Mouse (Mus musculus): ENCODE measurements around the gene Usp48.
A peak's percentile ranks its signal among the peaks of the same experiment; 100 is the strongest.

Gene Usp48

DNA sequence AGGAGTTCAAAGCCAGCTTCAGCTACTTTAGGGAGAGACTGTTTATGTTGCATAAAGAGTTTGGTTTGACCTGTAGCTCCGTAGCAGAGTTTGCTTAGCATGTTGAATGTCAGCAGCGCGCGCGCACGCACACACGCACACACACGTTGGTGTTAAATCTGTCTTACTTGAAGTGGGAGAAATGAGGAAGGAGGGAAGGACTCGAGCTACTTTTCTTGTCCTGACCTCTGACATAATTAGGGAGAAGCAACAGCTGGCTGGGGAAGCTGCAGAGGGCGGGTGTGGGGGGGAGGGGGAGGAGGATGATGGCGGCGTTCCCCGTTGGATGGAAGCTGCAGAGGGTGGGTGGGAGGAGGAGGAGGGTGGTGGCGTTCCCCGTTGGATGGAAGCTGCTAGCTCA lies 16.7 kb downstream of the Usp48 start:
- DNase-seq: no peak

DNA sequence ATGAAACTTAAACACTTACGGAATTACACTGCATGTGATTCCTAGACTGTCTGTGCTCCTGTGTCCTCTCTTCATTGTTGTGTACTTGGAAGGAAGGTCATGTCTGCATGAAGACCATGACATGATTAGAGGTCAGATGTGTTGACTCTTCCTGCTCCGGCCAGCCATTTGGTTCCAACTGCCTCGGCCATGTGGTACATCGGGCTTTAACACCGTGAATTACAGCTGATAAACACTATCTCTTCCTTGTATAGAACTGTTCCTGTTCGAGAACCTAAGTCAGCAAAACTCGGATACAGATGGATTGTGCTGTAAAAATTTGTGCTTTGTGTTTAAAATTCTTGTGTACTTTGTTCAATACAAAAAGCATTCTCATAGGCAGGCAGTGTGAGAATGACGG lies 29.3 kb downstream of the Usp48 start:
- DNase-seq: no peak

DNA sequence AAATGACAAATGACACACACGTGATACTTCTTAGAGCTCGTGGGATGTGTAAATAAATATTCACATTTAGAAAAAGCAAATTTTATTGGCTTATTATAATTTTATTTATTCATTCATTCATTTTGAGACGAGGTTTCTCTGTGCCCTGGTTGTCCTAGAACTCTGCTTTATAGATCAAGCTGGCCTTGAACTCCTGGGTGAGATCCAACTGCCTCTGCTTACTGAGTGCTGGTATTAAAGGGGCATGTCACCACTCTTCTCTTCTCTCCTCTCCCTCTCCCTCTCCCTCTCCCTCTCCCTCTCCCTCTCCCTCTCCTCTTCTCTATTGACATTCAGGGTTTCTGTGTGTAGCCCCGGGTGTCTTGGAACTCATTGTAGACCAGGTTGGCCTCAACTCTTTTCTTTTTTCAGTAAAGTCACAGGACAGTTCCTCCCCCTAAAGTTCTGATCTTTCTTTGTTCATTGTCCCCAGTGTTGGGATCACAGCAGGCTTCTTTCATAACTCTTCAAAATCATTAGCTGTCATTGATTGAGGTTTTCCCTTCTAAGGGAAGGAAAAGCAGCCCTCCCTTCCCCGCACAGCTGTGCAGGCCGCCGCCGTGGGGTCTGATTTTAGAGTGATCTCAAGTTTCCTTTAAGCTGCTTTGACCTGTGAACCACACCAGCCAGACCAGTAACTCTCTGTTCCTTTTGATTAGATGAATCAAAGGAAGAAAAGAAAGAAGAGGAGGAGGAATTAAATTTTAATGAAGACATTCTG lies 34.1 kb downstream of the Usp48 start:
- DNase-seq: no peak

DNA sequence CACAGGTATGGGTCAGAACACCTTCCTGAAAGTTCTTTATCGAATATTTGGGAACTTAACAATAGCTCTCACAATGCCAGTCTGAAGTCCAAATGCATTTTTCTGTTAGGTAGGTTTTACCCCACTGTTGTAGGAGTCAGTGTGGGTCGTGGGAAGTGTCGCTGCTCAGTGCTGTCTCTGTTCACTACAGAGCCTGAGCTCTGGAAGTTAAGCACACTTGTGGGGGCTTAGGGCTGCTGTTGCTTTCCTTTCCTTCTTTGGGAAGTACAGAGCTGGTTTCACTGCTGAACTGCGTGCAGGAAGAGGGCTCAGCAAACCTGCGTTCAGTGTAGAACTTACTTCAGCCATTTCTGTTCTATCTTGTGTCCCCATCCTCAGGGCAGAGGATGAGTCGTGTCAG lies 34.8 kb downstream of the Usp48 start:
- DNase-seq: no peak

DNA sequence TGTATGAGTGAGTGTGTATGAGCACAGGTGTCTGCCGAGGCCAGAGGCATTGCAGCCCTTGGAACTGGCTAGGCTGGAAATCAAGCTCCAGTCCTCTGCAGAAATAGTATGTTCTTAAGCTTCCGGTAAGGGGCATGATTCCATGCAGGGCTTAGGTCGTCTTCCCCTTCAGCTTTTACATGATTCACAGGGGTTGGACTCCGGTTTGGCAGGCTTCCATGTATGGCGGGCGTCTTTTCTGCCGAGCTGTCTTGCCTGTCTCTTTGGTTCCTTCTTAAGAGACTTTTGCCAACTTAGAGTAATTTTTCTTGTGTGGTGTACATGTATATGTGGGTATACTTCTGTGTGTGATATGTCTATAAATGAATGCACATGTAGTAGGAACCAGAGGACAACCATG lies 35.8 kb downstream of the Usp48 start:
- DNase-seq: peak; percentile 16

DNA sequence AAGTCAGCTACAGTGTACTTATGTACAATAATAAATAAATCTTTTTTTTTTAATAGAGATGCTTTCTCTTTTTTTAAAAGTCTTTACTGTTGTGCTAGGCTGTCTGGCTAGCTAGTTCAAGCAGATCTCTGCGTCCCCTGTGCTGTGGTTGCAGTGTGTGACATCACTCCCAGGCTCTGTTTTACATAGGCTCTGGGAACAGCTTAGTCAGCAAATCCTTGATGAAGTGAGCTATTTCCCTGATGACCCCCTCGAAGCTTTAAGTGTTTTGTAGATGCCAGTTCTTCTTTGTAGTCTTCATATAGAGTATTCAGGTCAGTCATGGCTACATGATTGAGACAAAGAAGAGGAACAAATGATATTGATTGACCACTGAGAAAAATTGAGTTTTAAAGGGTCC lies 36.6 kb downstream of the Usp48 start:
- DNase-seq: no peak

DNA sequence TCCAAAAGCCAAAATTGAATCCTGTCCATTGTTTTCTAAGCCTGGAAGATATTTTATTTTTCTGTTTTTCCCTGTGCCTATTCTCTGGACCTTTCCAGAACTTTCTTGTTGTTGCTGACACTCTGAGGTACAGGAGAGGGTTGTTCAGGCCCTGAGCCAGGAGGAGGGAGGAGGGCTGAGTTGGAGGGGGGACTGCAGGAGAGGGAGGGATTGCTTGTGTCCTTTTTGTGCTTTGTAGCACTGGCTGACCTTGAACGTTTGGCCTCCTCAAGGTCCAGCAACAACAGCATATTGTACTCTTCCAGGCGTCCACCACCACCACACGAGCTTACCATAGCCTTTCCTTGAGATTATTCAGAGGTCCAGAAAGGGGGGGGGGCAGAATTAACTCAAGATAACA lies 38.0 kb downstream of the Usp48 start:
- no peak for DNase-seq

DNA sequence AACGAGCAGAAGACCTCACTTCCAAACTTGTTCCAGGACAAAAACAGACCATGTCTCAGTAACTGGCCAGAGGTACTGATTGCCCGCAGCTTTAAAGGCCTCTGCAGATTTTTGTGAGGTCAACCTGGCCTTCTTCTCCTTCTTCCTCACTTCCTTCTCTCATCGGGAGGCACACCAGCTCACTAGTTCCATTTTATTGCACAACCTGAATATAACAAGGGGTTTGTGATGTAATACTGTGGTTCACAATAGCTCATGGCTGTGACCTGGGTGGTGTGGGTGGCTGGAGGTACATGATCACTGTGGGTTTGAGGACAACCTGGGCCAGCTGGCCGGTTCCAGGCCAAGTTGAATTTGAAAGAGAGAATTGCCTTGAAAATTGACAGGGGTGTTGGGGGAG lies 39.8 kb downstream of the Usp48 start:
- DNase-seq: no peak

DNA sequence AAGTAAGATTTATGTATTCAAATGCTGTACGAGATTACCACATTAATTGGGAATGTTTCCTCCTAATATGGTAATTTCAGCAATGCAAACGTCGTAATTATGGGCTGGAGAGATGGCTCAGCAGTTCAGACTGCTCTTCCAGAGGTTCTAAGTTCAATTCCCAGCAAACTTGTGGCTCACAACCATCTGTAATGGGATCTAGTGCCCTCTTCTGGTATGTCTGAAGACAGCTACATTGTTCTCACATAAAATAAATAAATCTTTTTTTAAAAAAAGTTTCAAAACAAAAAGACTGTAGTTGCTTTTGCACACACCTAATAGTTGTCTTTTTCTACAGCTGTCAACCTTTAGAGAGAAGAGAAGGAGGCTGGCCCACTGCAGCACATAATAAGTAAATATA lies 43.0 kb downstream of the Usp48 start:
- DNase-seq: no peak

DNA sequence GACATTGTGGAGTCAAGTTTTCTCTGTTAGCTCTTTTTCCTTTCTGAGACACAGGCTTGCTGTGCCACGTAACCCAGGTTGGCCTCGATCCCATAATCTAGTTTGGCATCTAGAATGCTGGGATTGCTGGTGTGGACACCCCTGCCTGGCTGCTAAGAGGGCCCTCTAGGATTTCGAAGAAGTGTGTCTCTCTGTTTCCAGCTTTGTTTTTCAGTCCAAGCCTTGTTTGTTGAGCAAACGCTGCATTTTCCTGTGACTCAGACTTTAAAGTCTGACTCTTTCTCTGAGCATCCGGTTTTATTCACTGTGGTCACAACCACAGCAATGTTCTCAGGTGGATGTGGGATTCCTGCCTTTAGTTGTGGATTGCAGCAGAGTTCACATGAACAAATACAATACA lies 48.0 kb downstream of the Usp48 start:
- peak; percentile 29 for DNase-seq

DNA sequence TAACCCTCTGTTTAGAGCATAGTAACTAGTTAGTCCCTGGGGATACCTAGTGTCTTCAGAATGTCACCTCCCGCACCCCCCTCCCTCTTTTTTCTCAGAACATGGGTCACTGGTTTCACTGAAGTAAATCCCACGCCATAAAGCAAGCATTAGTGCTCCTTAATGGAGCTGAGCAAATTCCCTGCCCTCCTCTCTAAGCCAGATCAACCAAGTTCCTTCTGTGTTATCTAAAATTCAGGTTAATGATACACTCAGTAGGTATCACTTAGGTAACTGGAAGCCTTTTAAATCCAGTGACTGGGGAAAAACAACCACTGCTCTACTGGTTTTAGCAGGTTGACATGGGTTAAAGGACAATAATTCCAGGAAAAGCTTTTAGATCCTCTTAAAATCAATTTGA lies 48.5 kb downstream of the Usp48 start:
- DNase-seq: no peak

DNA sequence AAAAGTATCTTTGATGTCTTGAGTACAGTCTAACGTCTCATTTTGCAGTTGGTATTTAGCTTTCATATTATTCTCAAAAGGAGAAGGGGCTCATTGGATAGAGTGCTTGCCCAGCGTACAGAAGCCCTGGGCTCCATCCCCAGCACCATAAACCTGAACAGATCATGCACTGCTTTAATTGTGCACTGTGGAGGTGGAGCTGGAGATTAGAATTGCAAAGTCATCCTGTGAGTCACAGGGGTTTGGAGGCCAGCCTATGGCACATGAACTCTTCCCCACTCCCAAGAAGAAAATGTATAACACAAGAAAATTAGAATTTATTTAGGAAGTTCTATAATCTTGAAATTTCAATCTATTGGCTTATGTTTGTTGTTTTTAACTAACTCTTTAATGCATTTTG lies 49.9 kb downstream of the Usp48 start:
- no peak for DNase-seq

DNA sequence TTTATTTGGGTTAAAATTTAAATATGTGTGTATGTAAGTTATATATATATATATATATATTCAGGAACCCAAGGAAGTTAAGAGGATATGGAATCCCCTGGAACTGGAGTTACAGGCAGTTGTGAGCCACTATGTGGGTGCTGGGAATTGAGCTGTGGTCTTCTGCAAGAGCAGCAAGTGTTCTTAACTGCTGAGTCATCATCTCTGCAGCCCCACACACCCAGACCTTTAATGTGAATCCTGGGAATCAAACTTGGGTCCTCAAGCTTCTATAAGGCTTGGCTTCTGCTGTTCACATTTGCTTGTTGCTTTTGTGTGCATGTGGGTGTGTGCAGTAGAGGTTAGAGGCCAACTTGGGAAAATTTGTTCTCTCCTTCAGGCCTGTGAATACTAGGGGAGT lies 52.7 kb downstream of the Usp48 start:
- DNase-seq: no peak

DNA sequence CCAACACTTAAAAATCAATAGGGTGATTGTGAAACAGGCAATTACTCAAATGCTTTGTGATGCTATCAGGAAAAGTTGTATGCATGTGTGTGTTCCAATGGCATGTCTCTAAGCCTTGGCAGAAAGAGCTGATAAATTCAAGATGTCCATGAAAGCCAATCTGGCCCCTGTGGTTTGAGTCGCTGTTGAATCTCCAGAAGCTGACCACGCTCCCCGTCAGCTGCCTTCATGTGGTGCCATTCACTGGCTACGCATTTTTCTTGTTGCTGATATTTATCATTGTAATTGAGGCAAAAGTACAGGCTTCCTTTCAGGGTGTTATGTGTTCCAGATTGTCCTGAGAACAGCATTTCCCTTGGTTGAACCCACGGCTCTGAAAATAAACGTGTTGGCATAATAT lies 54.1 kb downstream of the Usp48 start:
- no peak for DNase-seq

DNA sequence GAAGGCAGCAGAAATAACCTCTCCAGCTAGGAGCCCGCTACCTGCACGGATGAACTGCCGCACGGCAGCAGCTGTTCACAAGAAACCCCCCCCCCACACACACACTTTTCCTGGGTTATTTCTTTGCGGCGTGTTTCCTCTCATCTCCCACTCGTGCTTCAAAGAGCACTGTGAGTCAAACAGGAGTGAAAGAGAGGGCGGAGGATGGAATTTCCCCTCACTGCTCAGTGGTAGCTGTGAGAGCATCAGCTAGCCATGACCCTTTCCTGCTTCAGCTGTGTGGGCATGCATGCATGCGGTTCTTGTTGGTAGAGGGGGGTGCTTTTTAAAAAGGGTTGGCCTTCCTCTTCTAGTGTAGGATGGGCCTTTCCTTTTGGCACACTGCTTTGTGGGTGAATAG lies 54.7 kb downstream of the Usp48 start:
- DNase-seq: no peak

DNA sequence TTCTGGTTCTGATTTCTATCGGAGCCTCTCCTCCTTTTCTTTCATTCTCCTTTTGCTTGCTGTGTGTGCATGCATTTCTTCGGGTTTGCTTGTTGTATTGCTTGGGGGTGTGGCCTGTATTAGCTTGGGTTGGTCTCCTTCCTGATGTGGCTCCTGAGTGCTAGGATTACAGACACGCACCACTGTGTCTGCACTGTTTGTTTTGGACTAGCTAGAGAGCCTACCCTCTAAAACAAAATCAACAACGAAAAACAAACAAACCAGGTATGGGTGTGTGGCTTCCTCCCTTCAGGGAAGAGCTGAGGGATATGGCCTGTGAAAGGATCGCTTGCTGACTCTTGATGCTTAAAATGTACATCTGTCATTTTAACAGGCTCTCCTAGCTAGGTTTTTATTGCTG lies 57.4 kb downstream of the Usp48 start:
- no peak for DNase-seq

DNA sequence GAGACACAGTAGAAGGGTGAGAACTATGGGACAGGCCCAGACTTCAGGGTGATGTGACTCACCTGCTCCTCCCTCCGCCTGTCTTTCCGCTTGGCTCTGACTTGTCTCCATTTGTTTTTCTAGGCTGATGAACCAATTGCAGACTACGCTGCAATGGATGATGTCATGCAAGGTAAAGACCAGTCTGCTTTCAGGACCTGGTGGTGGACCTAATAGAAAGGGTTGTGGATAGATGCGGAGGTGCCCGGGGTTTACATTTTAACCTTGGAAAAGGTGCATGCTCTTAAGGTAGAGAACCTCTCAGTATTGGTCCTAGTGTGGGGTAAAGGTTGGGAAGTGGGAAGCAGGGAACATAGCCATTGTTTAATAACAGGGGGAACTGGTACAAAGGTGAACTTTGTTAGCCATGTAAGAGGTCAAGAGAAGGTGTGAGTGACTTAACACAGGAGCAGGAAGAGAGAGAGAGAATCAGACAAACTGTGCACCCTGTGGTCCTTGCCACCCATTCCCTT lies 59.3 kb downstream of the Usp48 start:
- no peak for DNase-seq

DNA sequence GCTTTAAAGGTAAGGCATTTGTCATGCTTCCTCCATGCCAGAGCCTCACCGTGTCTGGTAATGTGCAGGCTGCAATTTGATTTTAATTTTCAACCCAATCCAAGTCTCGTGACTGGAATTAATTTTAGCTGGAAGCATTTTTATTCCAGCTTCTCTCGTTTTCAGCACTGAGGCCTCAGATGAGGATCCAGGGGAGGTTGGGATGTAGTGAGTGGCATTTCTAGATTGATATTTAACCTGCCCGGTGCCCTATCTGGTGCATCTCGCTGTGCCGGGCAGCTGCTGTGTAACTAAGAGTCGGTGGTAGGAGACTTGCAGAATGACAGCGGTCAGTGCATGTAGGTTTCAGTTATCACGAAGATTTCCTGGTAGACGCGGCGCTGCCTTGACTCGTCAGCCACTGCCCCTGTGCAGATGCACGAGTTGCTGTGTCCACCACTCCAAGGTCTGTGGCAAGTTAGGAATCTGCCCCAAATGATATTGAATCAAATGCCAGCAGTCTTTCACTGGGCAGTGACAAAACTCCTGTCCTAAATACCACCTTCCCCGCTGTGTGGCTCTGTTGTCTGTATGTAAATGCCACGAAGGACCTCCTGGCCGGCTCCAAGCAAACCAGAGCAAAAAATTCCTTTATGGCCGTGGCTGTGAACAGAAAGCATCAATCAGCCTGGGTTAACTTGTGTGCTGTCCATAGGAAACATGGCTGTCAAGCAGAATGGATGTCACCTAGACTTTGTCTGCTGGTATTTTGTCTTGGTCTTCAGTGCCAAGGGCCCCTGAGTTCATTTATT lies 61.9 kb downstream of the Usp48 start:
- no peak for DNase-seq

DNA sequence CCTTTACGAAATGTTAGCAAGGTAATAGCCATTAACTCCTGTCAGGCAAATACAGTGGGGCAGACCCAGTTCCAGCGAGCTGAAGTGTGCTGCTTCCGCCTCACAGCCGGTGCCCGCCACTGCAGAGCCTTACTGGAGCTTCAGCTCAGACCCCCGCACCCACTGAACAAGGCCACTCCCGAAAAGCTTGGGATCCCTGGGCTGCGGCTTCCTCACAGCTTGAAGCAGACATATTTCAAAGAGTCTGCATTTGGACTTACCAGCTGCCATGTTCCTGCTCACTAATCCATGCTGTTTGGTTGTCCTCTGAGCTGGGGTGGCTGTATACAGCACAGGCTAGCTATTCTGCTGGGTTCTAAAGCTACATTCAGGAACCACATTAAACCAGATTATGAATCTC lies 64.1 kb downstream of the Usp48 start:
- no peak for DNase-seq

DNA sequence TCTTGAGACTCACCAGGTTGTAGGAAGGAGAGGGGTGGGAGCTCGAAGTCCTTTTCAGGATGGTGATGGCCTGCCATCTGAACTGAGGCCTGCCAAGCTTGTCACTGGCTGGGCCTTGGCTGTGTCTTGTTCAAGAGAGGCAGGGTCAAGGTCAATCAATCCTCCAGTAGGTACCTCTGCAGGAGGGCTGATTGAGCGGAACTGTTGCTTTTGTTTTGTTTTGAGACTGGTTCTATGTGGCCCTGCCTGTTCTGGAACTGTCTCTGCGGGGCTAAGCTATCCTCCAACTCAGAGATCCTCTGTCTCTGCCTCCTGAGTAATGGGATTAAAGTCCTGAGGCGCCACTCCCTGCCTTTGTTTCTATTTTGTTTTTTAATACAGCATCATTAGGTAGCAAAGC lies 66.0 kb downstream of the Usp48 start:
- no peak for DNase-seq

DNA sequence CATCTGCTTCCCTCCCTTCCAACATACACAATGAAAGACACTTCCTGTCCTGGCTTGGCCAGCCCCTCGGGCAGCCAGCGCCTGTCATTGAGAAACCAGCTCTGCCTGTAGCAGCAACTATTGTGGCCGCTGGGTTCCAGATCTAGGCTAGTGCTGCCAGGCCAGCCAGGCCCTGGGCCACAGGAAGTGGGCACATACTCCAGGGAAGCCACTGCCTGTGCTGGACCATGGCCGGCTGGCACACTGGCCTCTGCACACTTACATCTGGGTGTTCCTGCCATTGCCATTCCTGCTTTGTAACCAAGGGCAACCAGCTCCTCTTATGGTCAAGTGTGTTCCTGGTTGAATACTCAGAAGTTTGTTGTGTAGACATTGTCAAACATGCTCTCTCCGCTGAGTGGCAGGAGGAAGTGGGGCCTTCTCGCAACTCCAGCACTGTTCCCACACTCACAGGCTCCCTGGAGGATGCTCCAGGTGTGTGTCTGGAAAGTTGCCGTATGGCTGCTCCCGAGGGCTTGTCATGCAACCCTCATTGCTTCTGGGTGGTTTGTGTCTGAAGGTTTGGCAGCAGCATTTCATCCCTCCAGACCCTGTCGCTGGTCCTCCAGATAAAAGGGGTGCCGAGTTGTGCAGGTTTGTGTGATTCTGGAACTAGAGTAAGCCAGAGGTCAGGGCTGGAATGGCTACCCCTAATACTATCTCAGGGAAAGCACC lies 67.0 kb downstream of the Usp48 start:
- DNase-seq: peak; percentile 67

DNA sequence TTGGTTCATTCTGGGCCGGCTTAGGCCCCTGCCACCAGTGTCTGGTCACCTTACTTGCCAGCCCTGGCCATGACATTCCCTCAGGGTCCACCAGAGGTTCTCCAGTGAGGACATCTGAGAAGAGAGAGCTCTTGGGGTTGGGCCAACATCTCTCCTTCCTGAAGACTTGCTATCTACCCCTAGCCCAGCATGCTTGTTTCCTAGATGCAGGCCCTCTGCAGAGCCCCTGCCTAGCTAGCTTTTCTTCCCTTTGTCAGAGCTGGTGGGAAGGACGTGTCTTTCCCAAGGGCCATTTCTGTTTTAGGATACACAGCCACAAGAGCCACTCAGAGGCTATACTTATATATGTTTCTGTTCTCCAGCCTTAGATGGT lies 67.5 kb downstream of the Usp48 start:
- no peak for DNase-seq

DNA sequence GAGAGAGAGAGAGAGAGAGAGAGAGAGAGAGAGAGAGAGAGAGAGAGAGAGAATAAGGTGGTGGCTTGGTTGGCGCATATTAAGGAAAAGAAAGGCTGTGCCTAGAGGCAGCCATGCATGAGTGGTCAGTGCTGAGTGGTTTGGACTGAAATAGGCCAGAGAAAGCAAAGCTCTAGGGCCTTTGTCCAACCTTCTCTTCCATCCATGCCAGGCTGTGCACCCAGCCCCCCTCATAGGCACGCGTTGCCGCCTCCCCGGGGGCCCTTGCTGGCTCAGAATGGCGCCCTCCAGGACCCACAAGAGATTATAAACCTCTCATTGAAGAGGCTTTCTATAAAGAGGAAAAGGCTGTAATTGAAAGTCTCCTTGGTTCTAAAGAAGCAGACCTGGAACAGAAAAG lies 68.0 kb downstream of the Usp48 start:
- no peak for DNase-seq

DNA sequence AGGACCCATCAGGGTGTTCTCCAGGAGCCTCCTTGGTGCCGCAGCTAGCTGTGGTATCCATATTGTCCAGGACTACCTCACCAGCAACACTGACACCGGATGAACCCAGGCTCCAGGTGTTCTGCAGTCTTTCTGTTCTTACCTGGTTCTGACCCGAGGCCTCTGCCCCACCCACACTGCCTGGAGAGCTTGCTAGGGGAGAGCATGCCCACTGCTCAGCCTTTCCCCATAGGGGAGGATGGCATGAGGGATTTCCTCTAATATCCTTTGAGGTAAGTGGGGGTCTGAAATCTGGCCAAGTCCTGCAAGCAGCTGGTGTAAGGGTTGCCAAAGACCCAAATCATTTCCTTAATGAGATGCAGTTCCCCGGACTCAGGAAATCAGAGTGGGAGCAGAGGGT lies 69.9 kb downstream of the Usp48 start:
- DNase-seq: no peak

Measured in lung, postnatal 10 days (tissue).